Mouse (Mus musculus): ENCODE measurements around the gene Vmn2r97. TPM values are rescaled to one million over a fixed set of nuclear protein-coding genes. Genes with fewer than 3 reads are reported as not detected.
"Not testable (repeated sequence)": the region's sequence is repeated elsewhere in the genome, so short reads cannot be mapped to it uniquely, and the experiment has no call there.

Gene Vmn2r97
- polyA plus RNA-seq (2015; fragmentation: Nextera tagmentation; extraction: Ambion mirVana): 0.06 TPM in 1 of 2 replicates, not detected in the other

GRCm38 (mm10) chr17:18914000-18914399 lies at the start of gene Vmn2r97:
TSS of gene Vmn2r97 (plus strand) at chr17:18914300.
- H3K4me2 ChIP-seq (ENCODE audit: low read length); H3K27ac ChIP-seq (ENCODE audit: low read depth, low read length); H3K4me1 ChIP-seq (ENCODE audit: control insufficient read depth, insufficient read depth, low read depth, low read length); H3K9ac ChIP-seq (ENCODE audit: low read depth, low read length); H3K27me3 ChIP-seq (replicated peaks; ENCODE audit: control insufficient read depth, insufficient read depth, low read length); H3K4me3 ChIP-seq (ENCODE audit: low read length); ATAC-seq; H3K9me3 ChIP-seq (ENCODE audit: control insufficient read depth, low read length); H3K36me3 ChIP-seq (ENCODE audit: control insufficient read depth, insufficient read depth, low read length): not testable (repeated sequence)
- 73% methylated on average over 2 of the region's 2 CpGs for WGBS

GRCm38 (mm10) chr17:18882436-18882835 lies 31.7 kb upstream of the Vmn2r97 start:
- WGBS: 86% methylated on average over 1 of the region's 2 CpGs
- H3K27ac ChIP-seq (ENCODE audit: low read depth, low read length): not testable (repeated sequence)

GRCm38 (mm10) chr17:18889745-18890329 lies 24.3 kb upstream of the Vmn2r97 start:
- no peak overlapping the region for H3K9ac ChIP-seq (ENCODE audit: low read depth, low read length)
- ATAC-seq: no peak
- no peaks in the 10 kb centered on the region for H3K27me3 ChIP-seq (replicated peaks; ENCODE audit: control insufficient read depth, insufficient read depth, low read length)
- H3K27ac ChIP-seq (ENCODE audit: low read depth, low read length): no peak overlapping the region
- no peaks in the 10 kb centered on the region for H3K36me3 ChIP-seq (ENCODE audit: control insufficient read depth, insufficient read depth, low read length)
- H3K4me2 ChIP-seq (ENCODE audit: low read length): no peak overlapping the region
- 85% methylated on average over 6 of the region's 6 CpGs for WGBS
- peaks cover 6% of the 10 kb centered on the region; the same call in 1 of the 2 replicates for H3K9me3 ChIP-seq (ENCODE audit: control insufficient read depth, low read length)
- no peaks in the 10 kb centered on the region for H3K4me1 ChIP-seq (ENCODE audit: control insufficient read depth, insufficient read depth, low read depth, low read length)
- H3K4me3 ChIP-seq (ENCODE audit: low read length): no peak overlapping the region

More at GRCm38 (mm10) chr17:18882436-18882835, 31.7 kb upstream of the Vmn2r97 start:
- H3K9me3 ChIP-seq (ENCODE audit: control insufficient read depth, low read length); H3K36me3 ChIP-seq (ENCODE audit: control insufficient read depth, insufficient read depth, low read length); ATAC-seq; H3K9ac ChIP-seq (ENCODE audit: low read depth, low read length); H3K4me2 ChIP-seq (ENCODE audit: low read length); H3K4me1 ChIP-seq (ENCODE audit: control insufficient read depth, insufficient read depth, low read depth, low read length); H3K4me3 ChIP-seq (ENCODE audit: low read length); H3K27me3 ChIP-seq (replicated peaks; ENCODE audit: control insufficient read depth, insufficient read depth, low read length): not testable (repeated sequence)

- 83% methylated on average over 1 of the region's 1 CpGs for WGBS
These were observed 43.7 kb downstream of the Vmn2r97 start for GRCm38 (mm10) chr17:18957800-18958199.

GRCm38 (mm10) chr17:18968371-18969275 lies 54.5 kb downstream of the Vmn2r97 start:
- H3K9me3 ChIP-seq (ENCODE audit: control insufficient read depth, low read length): peaks cover 36% of the 10 kb centered on the region
- WGBS: 92% methylated on average over 29 of the region's 29 CpGs
- H3K4me1 ChIP-seq (ENCODE audit: control insufficient read depth, insufficient read depth, low read depth, low read length): no peaks in the 10 kb centered on the region
- no peak overlapping the region for H3K9ac ChIP-seq (ENCODE audit: low read depth, low read length)
- no peak overlapping the region for H3K4me3 ChIP-seq (ENCODE audit: low read length)
- H3K27ac ChIP-seq (ENCODE audit: low read depth, low read length): no peak overlapping the region
- no peaks in the 10 kb centered on the region for H3K27me3 ChIP-seq (replicated peaks; ENCODE audit: control insufficient read depth, insufficient read depth, low read length)
- H3K36me3 ChIP-seq (ENCODE audit: control insufficient read depth, insufficient read depth, low read length): no peaks in the 10 kb centered on the region
- no peak overlapping the region for H3K4me2 ChIP-seq (ENCODE audit: low read length)
- no peak for ATAC-seq

More at GRCm38 (mm10) chr17:18957800-18958199, 43.7 kb downstream of the Vmn2r97 start:
- H3K4me1 ChIP-seq (ENCODE audit: control insufficient read depth, insufficient read depth, low read depth, low read length); H3K36me3 ChIP-seq (ENCODE audit: control insufficient read depth, insufficient read depth, low read length); ATAC-seq; H3K4me2 ChIP-seq (ENCODE audit: low read length); H3K27me3 ChIP-seq (replicated peaks; ENCODE audit: control insufficient read depth, insufficient read depth, low read length); H3K27ac ChIP-seq (ENCODE audit: low read depth, low read length); H3K9ac ChIP-seq (ENCODE audit: low read depth, low read length); H3K4me3 ChIP-seq (ENCODE audit: low read length): not testable (repeated sequence)
- H3K9me3 ChIP-seq (ENCODE audit: control insufficient read depth, low read length): peaks cover 35% of the 10 kb centered on the region

Other genes starting within 250 kb of the Vmn2r97 start
- gene Vmn2r98, start 139.2 kb downstream of the Vmn2r97 start, polyA plus RNA-seq (2015; fragmentation: Nextera tagmentation; extraction: Ambion mirVana): not detected in 2 replicates

Measured in hindbrain, embryonic 16.5 days (tissue).